Mouse (Mus musculus) small intestine, adult 2 months (tissue): ENCODE measurements around the gene Lancl3.

ENCODE experiments used
- CTCF ChIP-seq: fragments of 200-500 bp; IDR thresholded peaks from 2 replicates; pipeline ENCODE4 v1.5.1; 2012; ENCODE audit warnings: low read depth, mild to moderate bottlenecking, control low read depth, inconsistent platforms, low read length, moderate library complexity, mixed read lengths; ENCODE audit not compliant: insufficient replicate concordance, insufficient read length; ENCODE audit errors: extremely low read depth
- POLR2A ChIP-seq: fragments of 200-500 bp; IDR thresholded peaks from 2 replicates; pipeline ENCODE4 v1.6.1; 2012; ENCODE audit warnings: low read depth, mild to moderate bottlenecking, control low read depth, inconsistent platforms, low read length, moderate library complexity

DNA sequence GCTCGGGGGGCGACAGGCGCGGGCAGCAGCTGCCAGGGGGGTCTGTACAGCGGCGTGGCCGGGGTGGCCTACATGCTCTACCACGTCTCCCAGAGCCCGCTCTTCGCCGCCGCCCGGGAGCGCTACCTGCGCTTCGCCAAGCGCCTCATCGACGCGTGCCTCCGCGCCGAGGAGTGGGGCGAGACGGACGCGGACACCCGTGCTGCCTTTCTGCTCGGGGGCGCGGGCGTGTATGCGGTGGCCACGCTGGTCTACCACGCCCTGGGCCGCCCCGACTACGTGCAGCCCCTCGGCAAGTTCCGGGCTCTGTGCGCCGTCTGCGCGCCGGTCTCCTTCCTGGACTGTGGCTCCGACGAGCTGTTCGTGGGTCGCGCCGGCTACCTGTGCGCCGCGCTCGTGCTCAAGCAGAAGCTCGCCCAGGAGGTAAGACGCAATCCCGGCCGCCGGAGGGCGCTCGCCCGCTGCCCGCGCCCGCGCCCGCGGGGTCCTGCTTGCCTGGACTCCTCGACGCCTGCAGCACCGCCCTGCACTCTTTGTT is 747 bp downstream of the Lancl3 start:
- TF ChIP-seq CTCF (no peak), POLR2A (no peak)
